Mouse (Mus musculus) kidney, postnatal 4 days (tissue): ENCODE data around the gene Fbxw4.

ENCODE experiments used
- DNase-seq, 2 experiments: peaks; one replicate each; pipeline ENCODE4 v3.0.0; 2021; ENCODE audit warnings: mixed read lengths in 2 of 2

Fbxw4 gene

DNA sequence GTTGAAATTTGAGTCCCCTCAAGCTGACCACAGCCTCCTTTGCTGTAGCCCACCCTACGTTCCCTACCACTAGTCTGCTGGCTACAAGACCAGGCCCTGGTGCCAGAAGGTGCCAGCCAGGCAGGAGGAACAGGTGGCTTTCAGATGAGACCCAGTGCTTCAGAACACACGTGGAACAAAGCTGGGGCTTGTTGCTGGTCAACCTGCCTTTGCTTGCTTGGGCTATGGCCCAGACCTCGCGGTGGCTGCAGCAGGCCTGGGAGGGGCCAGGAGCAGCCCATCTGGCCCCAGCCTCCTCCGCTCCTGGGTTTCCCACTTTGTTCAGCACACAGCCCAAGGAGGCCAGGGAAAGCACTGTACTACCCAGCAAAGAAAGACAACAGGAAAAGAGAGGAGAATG, 49.3 kb downstream of the Fbxw4 start:
- DNase-seq: no peak

DNA sequence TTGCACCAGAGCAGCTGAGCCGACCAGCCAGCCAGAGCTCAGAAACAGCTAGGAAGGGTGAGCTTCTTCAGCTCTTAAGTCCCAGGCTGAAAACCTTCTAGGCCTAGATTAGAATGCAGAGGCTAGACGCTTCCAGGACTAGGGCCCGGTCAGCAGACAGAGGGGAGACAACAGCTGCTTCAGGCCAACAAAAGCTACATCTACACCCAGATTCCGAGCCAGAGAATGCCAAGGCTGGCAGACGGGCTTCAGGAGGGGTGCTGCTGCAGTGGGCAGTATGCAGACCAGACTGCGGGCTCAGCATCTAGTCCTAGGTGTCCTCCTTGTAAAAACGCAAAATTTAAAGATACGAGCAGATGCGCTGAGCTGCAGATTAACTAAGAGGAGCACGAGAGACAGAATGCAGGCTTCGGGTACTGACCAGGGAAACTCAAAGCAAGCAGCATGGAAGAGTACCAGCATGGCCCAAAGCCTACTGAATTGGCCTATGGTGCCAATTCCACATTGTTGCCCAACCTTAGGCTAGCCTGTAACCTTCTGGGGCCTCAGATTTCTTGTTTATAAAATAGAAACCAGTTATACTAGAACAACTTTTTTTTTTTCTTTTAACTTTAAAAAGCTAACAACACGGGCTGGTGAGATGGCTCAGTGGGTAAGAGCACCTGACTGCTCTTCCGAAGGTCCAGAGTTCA, 51.3 kb downstream of the Fbxw4 start:
- DNase-seq: no peak

DNA sequence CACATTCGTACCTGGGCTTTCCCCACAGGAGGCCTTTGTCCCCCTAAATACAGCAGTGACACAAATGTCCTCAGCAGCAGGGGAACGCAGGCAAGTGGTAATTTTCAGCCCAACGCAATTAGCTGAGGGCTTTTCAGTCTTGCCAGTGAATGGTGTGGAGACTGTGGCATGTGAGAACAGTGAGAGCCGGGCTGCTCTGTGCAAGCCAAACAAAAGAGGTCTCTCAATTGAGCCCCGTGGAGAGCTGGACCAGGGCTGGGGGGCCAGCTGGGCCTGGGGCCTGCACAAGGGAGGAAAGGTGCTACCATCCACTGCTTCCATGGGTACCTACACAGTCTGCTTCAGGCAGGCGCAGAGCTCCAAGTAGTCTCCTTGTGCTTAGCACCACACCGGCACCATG, 52.6 kb downstream of the Fbxw4 start:
- no peak for DNase-seq

DNA sequence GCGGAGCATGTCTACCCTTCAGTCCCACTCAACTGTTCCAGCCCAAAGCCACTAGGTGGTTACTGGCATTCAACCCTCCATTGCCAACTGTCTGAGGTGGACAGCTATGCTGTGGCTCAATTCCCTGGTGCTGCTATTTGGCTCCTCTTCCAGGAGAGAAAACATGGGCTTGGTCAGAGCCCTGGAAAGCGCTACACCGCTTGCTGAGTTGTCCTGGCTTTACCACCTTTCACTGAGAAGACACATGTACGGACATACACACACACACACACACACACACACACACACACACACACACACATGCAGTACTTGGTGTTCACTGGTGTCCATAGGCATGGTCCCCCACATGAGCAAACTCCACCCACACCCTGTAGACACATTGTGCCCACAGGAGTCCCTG, 53.4 kb downstream of the Fbxw4 start:
- no peak for DNase-seq

DNA sequence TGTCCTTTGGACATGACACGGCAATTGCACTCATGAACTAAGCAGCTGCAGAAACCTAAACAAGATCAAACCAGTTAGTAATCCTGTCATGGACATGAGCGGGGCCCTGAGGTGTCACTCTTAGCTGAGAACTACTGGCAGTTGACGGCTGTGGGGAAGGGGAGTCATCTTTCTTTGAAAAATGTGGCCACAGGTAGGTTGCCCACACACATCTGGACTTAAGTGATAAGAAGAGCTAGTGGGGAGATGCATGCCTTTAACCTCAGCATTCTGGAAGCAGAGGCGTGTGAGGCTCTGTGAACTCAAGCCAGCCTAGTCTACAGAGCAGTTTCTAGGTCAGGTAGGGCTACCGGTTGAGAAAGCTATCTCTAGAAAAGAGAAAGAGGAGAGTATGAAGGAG, 57.5 kb downstream of the Fbxw4 start:
- DNase-seq: no peak

DNA sequence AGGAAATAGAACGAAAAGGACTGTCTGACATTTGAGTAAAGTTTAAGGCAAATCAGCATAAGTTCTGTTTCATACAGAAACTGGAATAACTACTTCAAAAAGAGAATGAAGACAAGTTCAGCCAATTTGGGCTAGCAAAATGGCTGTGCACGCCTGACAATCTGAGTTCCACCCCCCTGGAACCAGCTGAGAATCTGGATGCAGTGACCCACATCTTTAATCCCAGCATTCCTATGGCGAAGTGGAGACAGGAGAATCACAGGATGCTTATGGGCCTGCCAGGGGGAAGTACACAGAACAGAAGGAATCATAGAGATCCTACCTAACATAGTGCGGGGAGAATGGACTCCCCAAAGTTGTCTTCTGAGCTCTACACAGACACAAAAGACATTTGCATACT, 63.0 kb downstream of the Fbxw4 start:
- no peak for DNase-seq

DNA sequence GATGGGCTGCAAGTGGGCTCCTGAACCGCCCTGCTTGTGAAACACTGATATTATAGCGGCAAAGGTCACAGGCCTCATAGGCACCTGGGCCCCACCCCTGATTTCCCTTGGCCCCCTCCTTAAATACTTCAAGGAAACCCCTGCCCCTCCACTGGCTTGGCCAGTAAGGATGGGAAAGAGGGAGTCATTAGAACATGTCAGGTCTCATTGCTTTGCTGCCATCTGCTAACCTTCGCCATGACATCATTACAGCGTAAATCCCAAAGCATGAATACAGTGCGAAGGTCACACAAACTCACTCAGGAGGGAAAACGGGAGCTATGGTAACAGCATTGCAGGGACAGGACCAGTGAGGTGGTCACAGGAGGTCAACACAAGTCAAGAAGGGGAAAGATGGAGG, 63.7 kb downstream of the Fbxw4 start:
- DNase-seq: no peak

DNA sequence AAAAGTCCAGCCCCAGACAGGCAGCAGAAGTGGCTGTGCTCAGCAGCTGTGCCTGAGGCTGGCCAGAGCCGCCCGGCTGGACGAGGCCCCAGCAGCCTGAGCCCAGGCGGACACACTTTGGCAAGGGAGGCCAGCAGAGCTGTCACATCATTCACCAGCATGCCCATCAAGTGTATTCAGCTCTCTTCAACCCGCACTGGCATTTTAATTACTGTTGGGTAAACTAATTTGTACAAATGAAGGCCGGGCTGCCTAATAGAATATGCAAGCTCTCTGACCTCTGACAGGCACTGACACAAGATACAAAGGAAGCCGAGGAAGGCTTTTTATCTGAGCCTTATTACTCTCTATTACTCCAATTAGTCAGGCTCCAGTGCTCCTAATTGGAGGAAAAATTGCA, 64.1 kb downstream of the Fbxw4 start:
- no peak for DNase-seq

DNA sequence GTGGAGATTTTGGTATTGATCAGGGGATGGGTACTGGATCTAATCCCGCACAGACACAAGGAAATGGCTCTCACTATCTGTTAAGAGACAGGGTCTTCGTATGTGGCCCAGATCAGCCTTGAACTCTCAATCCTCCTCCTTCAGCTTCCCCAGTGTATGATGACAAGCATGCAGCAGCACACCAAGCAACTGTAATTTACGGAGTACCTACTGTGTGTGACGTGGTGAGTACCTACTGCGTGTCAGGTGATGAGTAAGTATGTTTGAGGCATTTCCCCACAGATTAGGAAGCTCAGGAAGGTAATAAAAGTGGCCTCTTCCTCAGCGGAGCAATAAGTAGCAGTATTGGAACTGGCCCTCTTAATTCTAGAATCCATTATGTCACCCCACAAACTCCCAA, 64.6 kb downstream of the Fbxw4 start:
- no peak for DNase-seq

DNA sequence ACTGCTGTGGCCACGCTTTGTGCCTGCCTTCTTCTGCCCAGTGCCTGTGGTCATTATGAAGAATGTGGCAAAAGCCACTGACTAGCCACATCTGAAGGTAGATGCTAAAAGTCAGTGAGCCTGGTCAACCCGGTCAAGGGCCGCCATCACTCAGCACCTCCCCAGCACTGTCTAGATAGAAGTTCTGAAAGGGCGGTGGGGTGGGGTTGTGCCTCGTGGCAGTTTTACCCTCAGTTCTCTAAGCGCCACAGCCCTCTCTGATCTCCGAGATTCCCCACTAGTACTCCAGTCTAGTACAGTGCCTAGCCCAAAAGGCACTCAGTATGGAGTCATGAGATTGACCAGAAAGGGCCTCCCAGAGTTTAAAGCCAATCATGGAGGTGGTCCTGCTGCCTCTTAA, 66.0 kb downstream of the Fbxw4 start:
- DNase-seq: no peak

DNA sequence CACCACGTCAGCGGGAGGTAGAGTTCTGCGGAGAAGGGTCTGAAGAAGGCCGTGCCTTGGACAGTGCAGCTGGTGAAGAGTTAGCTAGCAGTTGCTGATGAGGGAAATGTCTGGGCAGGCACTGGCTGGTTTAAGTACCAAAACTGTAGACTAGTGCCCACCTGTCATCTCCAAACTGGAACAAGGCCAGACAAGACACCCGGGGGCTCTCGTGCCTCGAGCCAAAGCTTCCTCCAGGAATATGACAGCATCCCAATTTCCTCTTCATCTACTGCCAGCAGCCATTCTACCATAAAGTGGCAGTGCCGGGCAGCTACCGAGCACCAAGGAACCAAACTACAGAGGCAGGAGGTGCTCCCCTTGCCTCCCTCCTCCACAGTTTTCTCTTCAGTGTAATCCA, 67.2 kb downstream of the Fbxw4 start:
- no peak for DNase-seq

DNA sequence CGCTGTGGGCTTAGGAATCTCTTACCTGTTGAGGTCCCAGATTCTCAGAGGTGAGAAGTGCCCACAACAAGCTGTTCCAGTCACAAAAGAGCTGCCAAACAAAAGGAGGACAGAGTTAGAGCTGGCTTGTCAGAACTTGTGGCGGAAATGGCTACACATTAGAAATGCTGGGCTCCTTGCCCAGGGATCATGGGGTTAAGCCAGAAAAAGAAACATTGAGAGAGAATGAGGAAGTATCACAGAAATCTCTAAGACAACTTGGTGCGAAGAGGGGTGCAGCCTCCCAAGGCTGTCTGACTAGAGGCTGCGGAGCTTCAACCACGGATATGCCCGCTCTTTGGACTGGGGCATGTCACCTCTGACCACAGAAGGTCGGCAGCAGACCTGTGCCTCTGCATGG, 68.4 kb downstream of the Fbxw4 start:
- DNase-seq: peak; percentile 82 to 84

DNA sequence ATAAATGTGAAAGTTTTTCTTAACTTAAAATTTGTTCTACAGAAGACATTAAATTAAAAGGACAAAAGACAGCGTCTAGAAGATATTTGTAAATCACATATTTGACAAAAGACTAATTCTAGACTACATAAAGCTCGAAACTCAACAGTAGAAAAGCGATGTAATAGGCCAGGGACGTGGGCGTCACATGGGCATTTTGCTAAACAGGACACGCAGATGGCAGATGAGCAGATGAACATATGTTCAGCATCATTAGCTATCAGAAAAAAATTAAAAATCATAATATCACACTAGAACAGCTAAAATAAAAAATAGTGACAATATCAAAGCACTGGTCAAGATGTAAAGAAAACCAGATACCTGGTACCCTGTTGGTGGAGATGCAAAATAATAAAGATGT, 70.4 kb downstream of the Fbxw4 start:
- no peak for DNase-seq

DNA sequence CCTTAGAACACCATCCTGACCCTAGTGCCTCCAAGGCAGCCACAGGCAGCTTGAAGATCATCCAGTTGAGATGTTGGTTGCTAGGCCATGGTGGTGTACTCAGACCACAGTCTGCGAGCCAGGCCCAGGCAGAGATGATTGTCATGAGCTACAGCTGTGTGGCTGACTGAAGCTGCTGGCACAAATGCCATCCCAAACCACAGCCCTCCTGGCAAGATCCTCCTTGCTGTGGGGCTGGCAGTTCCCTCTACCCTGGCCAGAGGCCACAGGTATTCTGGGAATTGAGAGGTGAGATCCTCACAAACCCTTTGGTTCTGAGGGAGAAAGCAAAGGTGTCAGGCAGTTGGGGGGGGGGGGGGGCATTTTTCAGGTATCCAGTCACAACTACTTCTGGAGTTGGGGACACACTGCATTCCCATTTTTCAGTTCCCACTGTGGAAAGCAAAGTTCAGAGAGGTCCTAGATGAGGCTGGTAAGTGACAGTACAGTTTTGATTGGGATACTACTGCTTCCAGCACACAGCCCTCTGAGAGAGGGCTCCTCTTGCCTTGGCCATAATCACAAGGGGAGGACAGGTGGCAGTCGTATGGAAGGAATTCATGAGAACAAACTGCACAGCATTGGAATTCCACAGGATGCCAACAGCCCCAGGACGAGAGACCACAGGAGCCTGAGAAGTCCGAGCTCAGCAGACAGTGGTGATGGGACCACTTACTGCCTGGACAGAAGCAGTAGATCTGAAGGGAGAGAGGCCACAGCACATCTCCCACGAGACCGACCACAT, 72.4 kb downstream of the Fbxw4 start:
- no peak for DNase-seq

DNA sequence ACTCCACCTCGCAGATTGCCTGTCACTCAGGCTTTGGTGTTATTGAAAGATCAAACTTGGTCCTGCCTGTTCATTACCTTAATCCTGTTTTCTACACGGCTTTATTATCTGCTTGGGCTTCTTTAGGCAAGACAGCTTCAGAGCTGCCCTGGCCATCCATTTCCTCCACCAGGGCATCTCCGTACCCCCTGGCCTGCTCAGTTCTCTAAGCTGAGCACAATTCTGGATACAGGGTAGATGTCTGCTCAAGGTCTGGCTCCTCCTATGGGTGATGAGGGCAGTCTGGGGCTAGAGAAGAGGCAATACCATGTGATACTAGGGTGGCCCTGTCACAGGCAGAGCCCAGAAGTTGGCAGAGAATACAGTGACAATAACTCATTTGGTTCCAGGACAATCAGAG, 73.3 kb downstream of the Fbxw4 start:
- DNase-seq: no peak

DNA sequence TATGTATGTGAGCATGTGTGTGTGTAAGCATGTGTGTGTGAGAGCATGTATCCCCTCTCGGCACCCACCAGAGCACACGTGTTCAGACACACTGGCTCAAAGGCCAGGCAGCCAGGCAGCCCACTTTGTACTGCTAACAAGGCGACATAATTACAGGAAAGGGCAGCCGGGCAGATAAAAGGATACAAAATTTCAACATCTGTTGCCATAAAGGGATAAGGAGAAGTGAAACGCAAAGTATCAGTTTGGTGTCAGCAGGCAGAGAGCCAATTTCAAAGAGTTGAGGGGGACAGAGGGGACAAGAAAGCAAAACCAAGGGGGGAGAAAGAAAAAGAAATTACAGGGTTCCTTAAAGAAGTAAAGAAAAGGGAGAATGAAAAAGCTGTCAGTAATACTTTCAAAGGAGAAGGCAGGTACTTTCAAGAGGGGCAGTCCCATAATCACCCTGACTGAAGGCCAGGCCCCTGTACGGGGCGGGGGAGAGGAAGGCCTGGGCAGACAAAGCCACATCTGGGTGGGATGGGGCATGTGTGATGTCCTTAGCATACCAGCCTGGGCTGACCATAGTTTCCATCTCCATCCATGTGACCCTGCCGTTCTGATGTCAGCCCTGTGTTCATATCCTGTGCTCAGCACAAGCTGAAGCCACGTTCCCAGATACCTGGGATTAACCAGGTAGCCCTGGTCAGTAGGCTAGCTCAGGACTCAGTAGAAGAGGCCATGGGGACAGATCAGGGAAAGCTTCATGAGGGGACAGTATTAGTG, 75.1 kb downstream of the Fbxw4 start:
- no peak for DNase-seq

DNA sequence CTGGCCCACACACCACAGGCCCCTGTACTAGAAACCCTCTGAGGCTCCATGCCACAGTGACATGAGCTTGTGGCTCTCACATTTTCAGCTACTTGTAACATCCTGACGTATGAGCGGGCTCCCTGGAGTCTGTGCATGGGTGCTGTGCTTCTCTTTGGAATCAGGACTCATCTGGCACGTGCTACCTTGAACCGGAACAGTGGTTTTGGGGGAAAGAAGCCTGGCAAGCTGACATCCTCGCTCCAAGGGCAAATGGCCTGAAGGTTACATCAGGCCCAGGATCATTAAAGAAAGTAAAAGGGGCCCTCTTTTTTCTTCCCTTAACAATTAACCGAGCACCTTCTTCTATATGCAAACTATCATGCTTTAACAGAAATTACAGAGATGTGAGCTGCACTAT, 77.0 kb downstream of the Fbxw4 start:
- no peak for DNase-seq

DNA sequence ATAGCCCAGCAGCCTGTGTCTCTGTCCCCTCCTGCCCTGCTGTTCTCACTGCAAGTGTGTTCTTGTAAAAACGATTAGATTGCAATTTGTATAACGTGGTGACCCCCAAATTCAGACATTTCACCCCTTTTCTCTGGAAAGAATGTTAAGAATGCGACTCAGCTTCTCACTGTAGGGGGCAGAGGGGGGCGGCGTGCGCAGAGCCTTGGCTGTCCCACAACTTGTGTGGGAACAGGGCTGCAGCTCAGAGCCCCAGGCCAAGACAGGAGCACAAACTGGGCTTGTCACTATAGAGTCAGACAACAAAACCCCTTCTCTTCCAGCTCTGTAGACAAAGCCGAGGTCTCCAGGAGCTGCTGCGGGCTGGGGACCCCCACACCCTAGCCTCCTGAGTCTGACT, 78.0 kb downstream of the Fbxw4 start:
- peak; percentile 42 to 52 for DNase-seq

DNA sequence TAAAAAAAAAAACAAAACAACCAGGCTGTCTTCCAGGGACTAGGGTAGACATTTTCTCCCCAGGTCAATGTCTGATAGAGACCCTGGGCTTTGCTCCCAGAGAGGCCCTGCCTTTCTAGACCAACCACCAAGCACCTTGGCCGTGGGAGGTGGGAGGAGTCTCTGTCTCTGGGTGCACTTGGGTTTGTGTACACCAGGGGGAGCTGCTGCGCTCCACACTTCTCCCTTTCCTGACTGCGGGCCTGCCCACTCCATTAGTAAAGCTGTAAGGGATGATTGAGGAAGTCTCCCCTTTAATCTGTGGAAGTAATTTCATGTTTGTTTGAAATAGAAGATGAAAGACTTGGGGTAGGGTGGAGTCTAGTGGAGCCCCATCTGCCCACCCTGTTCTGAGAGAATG, 78.9 kb downstream of the Fbxw4 start:
- peak; percentile 75 to 82 for DNase-seq

DNA sequence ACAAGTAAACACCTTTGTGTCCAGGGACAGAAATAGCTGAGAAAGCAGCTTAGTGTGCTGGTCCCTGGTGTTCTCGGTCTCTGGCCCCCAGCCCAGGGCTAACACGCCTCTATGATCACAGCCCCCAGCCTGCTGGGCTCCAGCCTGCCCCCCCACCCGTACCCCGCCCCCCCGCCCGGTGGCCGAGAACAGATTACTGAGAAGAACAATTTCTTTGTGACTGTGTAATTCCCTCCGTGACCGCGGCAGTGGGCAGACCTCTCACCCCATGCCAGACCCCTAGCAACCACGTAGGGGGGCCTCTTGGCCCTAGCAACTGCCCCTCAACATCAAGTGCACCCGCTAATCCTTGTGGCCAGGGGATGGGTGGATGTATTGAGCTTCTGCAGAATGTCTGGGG, 79.9 kb downstream of the Fbxw4 start:
- DNase-seq: no peak

DNA sequence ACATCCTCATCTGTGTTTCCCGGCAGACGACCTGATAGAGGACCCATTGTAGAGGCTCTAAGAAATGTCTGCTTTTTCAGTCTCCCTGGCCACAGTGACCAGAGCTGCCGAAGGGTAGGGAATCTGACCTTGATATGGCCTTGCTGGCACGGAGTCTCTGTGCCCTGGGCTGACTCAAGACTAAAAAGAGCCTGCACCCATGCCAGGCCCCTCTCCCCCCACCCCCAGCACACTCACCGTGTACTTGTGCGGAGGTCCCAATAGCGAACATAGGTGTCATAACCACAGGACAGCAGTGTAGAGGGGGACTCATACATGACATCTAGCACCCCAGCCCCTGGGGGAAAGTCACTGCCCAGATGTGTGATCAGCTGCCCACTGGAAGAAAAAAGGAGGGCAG, 80.7 kb downstream of the Fbxw4 start:
- no peak for DNase-seq

DNA sequence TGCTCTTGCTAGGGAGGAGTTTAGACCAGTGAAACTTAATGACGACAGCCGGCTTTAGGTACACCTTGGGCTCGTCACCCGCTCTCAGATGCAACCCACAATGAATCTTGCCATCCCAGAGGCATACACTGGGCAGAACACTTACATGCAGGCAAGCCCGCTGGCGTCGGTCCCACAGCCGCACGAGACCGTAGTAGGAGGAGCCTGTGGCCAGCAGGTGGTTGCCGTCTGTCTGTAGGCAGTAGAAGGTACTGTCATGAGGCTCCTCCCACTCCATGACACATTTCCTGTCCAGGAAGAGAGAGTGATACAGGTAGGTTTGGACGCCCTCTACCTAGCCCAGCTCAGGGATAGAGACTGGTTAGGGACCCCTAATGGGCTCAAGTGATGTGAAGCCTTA, 81.1 kb downstream of the Fbxw4 start:
- DNase-seq: peak in 1 of 2 experiments; percentile 4

DNA sequence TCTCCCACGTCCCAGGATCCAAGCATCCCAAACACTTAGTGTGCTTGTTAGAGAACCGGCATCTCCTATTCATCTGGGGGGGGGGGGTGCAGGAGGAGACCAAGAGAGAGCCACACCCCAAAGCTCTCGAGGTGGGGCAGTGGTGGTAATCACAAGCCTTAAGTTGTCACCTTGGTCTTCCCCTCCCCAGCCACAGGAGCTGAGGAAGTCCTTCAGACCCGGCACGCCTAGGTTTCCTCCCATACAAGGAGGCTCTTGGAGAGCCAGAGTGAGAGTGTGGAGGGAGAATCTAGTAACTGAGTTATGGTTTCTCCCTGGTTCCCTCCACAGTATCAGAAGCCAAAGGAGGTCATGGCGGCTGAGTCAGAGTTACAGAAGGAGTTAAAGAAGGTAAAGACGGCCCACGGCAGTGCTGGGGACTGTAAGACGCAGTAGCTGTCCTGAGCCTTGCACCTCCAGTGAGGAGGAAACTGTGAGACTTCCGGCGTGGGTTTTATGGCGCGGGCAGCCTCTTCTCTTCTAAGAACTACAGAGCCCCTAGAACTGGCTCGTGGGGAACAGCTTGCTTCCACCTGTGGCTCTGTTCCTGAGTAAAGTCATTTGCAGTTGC, 82.9 kb downstream of the Fbxw4 start:
- DNase-seq: no peak

DNA sequence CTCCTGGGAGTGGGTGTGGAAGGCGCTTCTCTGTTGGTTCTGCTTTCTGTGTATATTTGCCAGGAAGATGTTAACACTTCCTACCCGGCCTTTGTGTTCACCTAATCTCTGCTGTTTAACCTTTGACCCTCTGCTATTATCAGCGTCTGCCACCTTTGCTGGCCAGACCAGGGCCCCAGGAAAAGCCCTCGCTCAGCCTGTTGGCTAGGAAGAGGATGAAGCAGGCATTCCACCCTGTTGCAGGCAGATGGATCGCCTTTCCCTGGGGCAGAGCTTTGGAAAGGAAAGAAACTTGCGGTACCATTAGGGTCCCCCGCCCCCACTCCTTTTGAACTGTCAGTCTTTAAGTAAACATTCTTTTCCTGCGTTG, 84.5 kb downstream of the Fbxw4 start:
- DNase-seq: no peak
